Mouse (Mus musculus): ENCODE data around the gene Ccdc33. TPM values are rescaled to one million over a fixed set of nuclear protein-coding genes. Genes with fewer than 3 reads are reported as not detected.

Gene Ccdc33
- polyA plus RNA-seq, 1 experiment, result 0.06 TPM

DNA sequence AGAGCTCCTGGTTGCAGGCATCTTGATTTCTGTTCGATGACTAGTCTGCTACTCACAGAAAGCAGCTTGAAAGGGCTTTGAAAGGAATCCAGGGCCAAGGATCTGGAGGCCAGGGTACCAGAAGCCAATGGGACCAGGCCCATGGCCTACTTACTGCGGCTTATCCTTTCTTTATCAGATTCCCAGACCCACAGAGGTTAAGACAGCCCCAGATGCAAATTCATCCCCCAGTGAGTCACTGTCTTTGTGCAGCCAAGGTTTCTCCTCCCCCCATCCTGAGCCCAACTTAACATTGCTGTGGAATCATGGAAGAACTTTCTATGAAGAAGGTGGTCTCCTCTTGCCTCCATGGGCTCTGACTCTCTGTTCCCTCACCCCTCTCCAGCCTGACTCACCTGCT, 106.1 kb downstream of the Ccdc33 start:
- DNase-seq (ENCODE audit: low spot score), result no peak

DNA sequence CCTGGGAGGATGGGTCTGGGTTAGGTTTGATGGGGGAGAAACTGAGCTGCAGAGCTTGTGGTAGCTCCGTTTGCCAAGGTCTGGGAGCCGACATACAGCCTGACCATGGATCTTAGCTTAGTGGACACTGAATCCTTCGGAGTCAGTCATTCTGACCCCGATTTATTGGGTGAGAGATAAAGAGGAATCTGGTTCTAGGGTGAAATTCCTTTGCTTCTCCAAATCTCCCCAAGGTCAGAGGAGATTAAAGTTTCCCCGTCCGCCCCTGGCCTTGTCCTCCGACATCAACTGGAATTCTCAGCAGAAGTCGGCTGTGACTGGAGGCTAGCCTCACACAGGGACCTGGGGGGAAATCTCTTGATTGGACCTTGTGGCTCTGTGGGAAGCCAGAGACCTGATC, 107.1 kb downstream of the Ccdc33 start:
- DNase-seq (ENCODE audit: low spot score), result no peak

DNA sequence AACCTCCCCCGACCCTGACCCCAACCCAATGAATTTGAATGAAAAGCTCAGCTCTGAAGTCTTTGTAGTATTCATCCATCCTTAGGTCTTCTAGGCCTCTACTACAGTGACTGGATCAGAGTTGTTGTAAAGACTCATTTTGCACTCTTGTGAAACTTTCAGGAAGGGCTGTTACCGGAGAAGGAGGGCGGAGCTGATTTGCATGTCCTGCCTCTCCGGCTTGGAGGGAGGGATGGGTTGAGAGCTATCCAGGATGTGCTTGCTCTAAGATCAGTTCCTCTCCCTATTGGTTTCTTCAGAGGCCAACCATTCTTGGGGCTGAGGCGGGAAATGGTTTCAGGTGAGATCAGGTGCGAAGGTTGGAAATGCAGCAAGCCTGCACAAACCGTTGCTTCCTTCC, 107.6 kb downstream of the Ccdc33 start:
- DNase-seq (ENCODE audit: low spot score), result no peak

DNA sequence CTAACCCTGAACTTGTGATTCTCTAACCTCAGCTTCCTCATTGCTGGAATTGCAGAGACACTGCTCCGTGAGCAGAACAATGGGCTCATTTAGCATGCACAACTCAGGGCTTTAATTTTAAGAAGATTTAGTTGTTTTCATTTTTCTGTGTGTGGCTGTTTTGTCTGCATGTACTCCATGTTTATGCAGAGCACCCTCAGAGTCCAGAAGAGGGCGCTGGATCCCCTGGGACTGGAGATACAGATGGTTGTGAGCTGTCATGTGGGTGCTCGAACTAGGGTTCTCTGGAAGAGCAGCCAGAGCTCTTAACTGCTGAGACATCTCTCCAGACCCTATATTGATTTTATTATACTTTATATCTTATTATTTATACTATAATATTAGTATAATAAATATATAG, 109.0 kb downstream of the Ccdc33 start:
- DNase-seq (ENCODE audit: low spot score), result no peak

DNA sequence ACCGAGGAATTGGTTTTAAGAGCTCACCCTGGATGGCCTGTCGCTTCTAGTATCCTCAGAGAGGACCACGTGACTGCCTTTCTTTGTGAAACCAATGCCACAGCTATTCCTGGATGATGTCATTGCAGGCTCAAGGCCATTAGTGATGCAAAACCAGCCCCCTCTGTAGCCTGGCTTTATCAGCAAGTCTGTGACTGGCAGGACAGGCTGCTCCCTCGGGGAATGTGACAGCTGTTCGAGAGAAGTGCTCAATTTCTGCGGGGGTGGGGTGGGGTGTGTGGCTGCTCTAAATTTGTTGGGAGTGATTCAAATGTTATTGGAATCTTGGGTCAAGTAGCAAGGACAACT, 109.6 kb downstream of the Ccdc33 start:
- DNase-seq (ENCODE audit: low spot score), result no peak

DNA sequence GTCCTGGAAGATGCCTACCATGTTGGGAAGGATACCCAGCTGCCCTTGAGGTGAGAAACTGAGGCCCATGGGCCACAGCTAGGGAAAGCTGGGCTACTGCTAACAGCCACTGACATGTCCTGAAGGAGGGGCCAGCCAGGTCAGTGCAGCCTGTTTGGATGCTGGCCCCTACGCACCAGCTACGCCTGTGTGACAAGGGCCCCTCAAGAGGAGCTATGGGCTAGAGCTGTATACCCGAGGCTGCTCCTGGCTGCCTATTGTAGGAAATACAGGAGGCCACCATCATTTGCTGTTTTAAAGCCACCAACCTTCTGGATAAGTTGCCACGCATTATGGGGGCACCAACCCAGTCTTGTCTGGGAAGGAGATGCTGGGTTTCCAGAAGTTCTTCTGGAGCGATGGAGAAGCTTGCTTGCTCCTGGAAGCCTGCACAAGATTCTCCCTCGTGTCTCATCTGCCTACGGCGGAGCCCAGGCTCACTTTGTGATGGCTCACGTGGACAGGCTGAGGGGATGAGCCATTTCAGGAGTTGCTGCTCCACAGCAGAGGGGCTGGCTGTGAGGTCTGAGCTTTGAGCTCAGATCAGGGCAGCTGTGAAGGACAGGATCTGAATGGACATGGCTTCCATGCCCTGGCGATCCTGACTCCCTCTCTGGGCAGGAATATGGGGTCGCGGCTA, 110.1 kb downstream of the Ccdc33 start:
- no peak for DNase-seq (ENCODE audit: low spot score)

DNA sequence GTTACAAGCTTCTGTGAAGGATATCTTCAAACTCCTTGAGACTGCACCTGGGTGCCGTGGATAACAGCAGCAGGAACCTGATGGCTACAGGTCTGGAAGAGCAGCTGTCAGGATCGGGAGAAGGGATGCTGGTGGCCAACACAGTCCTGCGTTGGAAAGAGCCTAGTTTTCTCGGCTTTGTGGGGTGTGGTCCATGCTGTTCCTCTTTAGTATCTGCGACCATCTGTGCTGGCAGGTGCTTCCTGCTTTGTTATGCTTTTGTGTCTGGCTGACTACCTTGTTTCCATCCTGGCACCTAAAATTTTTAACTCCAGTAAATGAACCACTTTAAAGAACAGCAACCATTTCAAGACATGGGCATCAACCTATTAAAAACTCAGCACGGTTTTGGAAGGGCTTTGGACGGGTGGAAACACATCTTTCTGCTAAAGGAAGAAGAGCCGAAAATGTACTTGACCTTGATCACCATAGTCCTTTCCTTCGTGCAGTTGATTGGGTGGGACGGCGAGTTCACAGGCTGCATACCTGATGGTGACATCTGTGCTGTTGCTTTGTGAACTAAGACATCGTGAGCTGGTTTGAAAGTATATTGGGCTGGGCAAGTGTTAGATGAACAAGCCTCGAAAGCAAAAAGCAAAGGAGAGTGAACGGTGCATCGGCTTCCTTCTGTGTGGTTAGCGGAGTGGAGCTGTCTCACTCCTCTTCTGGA, 112.7 kb downstream of the Ccdc33 start, which contains the start of gene Cyp11a1:
Gene Cyp11a1 (plus strand): TSS at position 659 of the 709 bp plus-strand sequence.
- DNase-seq (ENCODE audit: low spot score), result no peak

DNA sequence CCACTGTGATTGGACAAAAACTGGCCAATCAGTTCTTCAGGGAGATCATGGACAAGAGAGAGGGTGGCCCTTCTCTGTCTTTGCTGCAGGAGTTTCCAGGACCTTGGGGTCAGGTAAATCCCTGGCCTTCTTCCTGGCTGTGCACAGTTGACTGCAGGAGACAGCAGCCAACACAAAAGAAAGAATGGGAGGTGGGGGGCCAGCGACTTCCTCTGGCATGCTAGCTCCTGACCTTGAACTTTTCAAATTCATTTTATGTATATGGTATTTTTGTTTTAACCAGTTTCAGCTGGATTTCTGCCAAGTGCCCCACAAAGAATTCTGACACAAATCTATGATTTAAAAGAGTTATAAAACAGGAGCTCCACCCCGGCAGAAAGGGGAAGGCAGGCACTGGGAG, 115.4 kb downstream of the Ccdc33 start:
- DNase-seq (ENCODE audit: low spot score), result no peak

DNA sequence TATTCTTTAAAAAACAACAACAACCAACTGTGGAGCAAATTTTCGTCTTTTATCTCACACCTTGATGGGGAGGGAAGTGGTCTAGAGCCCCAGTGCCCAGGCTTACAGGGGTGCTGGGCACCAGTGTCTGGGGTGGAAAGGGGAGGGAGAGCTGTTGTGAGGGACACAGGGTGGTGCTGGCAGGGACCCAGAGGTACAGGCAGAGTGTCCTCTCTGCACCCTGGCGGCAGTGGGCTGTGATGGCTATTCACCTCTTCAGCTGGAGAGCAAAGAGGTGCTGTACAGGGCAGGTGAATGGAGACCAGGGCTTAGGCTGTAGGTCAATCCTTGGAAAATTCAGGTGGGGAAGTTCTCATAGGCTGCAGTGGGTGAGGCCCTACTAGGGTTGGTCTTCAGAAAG, 118.9 kb downstream of the Ccdc33 start:
- DNase-seq (ENCODE audit: low spot score), result no peak

DNA sequence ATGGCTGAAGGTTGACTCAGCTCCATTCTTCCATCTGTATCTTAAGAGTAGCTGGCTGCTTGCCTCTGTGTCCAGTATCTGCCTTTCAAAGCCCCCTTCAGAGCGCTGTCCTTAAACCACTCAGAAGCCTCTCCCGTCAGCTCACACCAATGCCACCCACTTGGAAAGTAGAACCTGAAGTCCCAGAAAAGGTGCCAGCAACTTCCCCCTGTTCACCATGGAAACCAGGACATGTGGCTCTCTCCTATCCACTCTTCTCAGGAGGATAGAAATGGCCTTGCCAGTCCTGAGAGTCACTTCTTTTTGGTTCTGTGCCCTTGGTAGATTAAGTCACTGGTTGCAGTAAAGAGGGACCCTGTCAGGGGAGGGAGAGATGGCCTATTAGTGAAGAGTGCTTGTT, 119.9 kb downstream of the Ccdc33 start:
- DNase-seq (ENCODE audit: low spot score), result no peak

DNA sequence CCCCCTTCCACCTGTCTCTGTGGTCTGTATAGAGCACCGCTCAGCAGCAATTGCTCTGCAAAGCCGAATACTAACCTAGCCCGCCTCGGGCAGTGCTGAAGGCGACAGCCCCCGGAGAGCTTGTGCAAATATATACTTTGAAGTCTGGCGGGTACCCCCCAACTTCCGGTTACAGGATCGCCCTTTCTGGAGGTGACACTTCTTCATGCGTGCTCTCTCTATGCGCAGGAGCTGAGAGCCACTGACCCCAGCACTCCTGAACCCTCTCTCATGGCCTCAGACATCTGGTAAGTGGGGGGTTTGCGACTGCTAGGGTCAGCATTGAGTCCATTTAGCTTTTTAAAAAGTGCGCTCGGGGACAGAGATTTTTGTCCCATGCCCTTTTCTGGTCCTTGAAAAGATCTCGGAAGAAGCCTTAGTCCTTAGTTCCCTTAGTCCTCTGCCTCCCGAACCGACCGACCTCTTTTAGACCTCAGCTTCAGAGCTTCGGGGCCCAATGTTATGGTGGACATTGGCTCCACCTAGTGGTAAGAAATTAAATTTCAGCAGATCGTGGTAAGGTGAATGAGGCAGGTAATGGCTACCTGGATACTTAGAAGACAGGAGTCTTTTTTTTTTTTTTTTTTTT, 120.5 kb downstream of the Ccdc33 start:
- no peak for DNase-seq (ENCODE audit: low spot score)

DNA sequence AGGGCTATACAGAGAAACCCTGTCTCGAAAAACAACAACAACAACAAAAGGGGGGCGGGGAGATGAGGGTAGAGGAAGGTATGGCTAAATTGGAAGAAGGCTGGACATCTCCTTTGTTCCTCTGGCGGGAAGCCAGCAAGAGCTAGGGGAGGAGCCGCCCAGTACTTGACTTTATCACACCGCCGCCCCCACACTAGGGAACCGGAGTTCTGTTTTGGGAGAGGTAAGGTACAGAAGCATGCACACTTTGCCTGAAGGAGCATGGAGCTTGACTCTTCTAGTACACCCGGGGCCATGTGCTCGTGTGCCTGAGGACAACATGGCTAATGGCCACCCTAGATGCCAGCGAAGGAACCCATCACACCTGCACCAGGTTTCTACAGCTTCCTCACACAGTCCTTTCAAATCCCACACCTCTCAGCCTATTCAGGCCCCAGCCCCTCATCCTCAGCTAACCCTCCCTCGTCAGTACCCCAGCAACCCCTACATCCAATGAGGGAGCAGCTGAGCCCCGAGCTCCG, 121.1 kb downstream of the Ccdc33 start:
- no peak for DNase-seq (ENCODE audit: low spot score)

DNA sequence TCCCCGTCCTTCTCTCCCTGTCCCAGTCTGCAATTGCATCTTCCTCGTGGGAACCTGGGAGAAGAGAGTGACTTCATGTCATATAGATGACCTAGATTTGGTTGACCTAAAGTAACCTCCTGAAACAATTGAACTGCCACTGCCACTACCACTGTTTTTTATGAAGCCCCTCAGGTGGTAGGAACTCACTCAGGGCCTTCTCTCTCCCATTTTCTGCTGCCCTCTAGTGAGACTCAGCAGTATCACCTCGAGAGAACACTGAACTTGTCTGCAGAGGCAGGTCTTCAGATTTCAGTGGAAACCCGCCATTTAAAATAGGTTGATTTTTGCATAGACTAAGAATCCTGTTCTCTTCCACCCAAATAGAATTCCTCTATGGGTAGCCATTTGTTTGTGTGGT, 123.3 kb downstream of the Ccdc33 start:
- no peak for DNase-seq (ENCODE audit: low spot score)

DNA sequence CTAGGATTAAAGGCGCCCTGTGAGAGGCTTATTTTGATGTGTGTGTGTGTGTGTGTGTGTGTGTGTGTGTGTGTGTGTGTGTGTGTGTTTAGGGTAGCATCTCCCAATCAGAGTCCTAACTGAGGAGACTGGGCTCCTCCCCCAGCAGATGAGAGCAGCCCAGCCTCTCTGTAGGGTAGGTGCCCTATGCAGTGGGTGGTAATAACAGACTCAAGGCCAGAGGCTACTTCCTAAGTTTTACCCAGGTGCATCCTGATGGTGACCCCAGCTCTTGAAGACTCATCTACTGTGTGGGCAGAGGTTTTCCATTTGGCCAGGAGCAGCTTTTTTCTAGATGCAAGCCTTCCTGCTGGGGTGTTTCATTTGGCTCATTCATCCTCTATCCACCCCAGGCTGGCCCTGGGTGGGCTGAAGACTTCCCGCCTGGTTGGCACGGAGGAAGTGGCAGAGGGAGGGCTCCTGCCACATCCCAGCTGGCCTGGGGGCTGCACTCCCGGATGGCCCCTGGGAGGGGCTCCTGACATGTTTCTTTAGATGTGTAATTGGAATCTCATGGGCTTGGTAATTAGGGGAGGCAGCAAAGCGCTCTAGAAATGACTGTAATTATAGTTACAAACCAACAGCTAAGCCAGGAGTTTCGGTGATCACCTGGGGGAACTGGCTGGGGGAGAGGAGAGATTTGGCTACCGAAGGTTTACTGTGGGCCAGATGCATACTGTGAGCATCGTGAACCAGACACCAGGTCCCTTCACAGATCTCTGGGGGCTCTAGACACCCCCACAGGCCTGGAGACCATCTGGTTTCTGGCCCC, 125.6 kb downstream of the Ccdc33 start:
- DNase-seq (ENCODE audit: low spot score), result no peak

DNA sequence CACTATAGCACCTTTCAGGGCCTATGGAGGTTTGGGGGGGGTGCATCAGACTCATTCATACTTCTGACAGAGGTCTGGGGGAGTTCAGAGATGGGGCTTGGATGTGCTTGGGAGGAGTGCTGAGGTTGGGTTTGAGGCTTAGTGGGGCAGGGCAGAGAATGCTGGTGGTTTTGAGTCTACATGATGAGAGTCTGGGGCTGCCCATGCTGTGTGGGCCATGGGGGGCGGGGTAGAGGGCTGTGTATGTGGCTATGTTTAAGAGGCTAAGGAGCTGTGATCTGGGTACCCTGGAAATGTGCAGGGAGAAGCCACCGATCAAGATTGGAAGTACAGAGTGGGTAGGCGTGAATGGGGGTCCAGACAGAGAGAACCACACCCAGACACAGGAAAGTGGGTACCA, 126.6 kb downstream of the Ccdc33 start:
- DNase-seq (ENCODE audit: low spot score), result no peak

DNA sequence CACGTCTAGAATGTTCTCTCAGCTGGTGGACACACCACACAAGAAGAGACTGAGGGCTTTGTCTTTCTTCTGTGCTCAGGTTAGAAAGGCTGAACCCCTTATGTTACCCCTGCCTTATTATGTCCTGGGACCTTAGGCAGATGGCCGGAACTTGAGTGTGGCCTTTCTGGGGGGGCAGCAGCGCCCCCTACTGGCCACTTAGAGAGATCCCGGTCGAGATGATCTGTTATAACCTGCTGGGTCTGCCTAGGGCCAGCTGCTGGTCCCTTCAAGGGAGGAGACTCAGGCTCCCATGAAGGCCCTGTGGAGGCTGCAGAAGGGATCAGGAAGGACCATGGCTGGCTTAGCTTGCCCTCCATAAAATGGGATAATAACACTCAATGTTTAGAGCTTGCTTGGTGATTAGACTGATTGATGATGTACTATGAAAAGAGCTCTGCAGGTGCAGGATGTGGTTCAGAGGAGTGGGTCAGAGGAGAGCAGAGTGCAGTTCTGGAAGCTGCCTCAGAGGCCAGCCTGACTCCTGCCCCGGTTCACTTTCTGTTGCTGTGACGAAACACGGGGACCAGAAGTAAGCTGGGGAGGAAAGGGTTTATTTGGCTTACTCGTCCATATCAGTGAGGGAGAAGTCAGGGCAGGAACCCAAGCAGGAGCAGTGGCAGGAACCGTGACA, 128.0 kb downstream of the Ccdc33 start:
- no peak for DNase-seq (ENCODE audit: low spot score)

DNA sequence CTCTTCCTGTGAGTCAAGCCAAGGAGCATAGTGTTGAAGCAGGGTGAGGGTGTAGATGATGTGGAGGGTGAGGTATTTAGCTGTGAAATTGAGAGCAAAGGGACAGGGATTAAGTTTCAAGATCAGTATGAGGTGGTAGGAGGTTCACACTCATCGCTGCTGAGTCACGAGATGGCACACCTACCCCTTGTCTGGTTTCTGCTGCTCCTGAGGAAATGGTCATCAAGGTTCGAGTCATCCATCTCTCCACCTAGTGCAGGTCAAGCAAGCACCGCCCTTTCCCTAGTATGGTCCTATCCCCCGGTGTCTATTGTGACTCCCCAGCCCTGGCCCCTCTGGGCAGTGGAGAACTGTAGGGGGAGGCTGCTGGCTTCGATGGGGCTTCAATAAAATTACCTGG, 129.3 kb downstream of the Ccdc33 start:
- DNase-seq (ENCODE audit: low spot score), result no peak

DNA sequence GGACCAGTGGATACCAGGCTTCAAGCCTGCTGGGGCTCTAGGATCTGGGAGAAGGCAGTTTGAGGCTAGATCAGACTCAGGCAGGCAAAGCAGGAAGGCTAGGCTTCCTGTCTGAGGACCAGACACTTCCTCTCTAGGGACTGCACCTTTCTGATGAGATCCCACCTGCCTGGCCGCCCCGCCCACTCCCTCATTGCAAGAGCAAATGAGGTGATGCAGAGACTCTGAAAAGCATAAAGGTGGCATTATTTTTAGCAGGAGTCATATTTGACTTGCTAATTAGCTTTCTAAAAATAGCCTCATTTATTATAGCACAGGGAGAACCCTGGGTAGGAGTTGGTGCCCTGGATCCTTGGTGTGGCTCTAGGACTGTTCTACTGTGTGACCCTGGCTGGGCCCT, 130.5 kb downstream of the Ccdc33 start:
- no peak for DNase-seq (ENCODE audit: low spot score)

DNA sequence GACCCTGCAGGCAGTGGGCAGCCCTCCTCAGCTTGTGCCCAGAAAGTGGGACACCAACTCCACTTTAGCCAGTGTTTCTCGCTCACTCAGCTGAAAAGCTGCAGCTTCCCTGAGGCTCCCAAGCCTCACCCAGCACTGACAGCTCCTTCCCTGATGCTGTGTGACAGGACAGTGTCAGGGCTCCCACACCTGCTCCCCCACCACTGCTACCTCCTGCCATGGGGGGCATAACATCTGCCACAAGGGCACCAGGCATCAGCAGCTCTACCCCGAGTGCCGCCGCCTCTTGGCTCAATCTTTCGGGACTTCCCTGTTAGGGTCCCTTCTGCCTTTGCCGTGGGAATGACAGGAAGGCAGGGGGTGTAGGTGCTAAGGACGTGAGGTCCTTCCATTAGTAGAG, 132.3 kb downstream of the Ccdc33 start:
- DNase-seq (ENCODE audit: low spot score), result no peak

DNA sequence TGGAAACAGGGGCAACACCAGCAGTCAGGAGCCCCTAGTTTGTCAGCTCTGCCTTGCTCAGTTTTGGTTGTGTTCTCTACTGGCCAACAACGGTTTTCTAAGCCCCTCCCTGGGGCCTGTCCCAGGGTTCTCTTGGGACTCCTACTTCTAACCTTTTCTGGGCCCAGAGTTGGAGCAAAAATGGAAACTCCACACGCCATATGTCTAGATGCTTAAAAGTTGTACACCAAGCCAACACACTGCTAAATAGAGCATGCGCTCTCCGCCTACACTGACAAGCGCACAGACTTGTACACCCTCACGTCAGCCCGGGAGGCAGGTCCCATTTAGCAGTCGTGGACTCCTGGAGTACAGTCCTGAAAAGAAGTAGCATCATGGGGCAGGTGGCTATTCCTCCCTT, 133.3 kb downstream of the Ccdc33 start:
- DNase-seq (ENCODE audit: low spot score), result no peak

DNA sequence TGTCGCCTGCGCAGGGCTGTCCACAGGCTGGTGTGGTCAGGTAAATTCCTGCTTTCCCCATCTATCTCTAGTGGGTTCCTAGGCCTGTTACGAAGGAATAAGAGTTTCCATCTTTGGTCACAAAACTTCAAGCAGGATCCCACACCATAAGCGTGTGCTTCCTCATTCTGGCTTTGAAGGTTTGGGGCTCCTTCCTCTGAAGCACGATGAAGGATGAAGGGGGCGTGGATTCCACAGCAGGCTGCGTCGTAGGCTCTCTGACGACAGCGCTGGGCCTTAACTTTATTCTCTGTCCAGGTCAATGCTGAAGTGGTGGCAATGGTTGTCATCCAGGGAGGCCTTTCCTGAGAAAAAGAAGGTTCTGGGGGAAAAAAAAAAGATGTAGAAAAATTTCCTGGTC, 138.1 kb downstream of the Ccdc33 start:
- no peak for DNase-seq (ENCODE audit: low spot score)

DNA sequence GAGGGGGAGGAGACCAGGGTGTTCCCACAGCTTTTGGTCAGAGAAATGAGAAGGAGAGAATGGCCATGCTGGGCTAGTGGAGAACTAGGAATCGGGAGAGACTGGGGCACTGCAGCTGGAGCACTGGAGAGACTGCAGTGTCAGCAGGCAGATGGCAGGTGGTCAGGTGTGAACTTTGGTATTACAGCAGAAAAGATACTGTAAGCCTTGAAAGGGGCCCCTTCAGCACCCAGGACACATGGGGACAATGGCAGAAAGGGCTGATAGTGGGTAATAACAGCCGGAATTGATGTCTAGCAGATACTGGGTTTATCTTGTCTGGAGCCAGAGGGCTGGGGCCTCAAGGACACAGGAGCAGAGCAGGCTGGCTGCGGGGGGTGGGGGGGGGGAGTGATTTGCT, 139.8 kb downstream of the Ccdc33 start:
- no peak for DNase-seq (ENCODE audit: low spot score)

All from urinary bladder, adult 2 months (tissue).